Mouse (Mus musculus) midbrain, embryonic 13.5 days (tissue): ENCODE measurements at regions not wholly inside any gene's neighbourhood (a gene's known extent, or its start where the extent isn't known, plus 50 kb on each side); places are given as distances from the start of the nearest gene placed in this dataset.
A peak's percentile ranks its signal among the peaks of the same experiment; 100 is the strongest.

Experiments used
- ATAC-seq: fragments of 200-750 bp; cut with Nextera tagmentation; 2 replicates; pipeline ENCODE4 v1.8.0; 2017; ENCODE audit warnings: mild to moderate bottlenecking, moderate TSS enrichment, moderate library complexity
- H3K27ac ChIP-seq: fragments of 300-500 bp; sonication (generic); 2 replicates; pipeline ENCODE4 v1.5.1; 2015; ENCODE audit warnings: inconsistent platforms, mild to moderate bottlenecking, moderate library complexity
- H3K27me3 ChIP-seq: fragments of 300-500 bp; sonication (generic); 2 replicates; pipeline ENCODE4 v1.6.1; 2015; ENCODE audit warnings: mild to moderate bottlenecking, inconsistent platforms
- H3K36me3 ChIP-seq: fragments of 300-500 bp; sonication (generic); 2 replicates; pipeline ENCODE4 v1.6.1; 2015; ENCODE audit warnings: mild to moderate bottlenecking, inconsistent platforms
- H3K4me1 ChIP-seq: fragments of 300-500 bp; sonication (generic); replicated peaks from 2 replicates; pipeline ENCODE4 v1.6.1; 2015; ENCODE audit warnings: inconsistent platforms
- H3K4me2 ChIP-seq: fragments of 300-500 bp; sonication (generic); replicated peaks from 2 replicates; pipeline ENCODE4 v1.6.1; 2015; ENCODE audit warnings: moderate library complexity, mild to moderate bottlenecking, inconsistent platforms
- H3K4me3 ChIP-seq: fragments of 300-500 bp; sonication (generic); replicated peaks from 2 replicates; pipeline ENCODE4 v1.5.1; 2015; ENCODE audit warnings: mild to moderate bottlenecking, inconsistent platforms
- H3K9ac ChIP-seq: fragments of 300-500 bp; sonication (generic); replicated peaks from 2 replicates; pipeline ENCODE4 v1.6.1; 2015; ENCODE audit warnings: mild to moderate bottlenecking, inconsistent platforms
- H3K9me3 ChIP-seq: fragments of 300-500 bp; sonication (generic); 2 replicates; pipeline ENCODE4 v1.6.1; 2016; ENCODE audit warnings: mild to moderate bottlenecking, inconsistent platforms
- WGBS: fragments of 180-500 bp; shearing (Covaris S2); methylation state at CpG from one replicate; pipeline ENCODE4 v1.1.7; 2015; 5-methylcytosine and 5-hydroxymethylcytosine counted together

- Histone ChIP-seq H3K27ac (no peak overlapping the region), H3K4me1 (no peaks in the 10 kb centered on the region), H3K27me3 (no peaks in the 10 kb centered on the region), H3K4me3 (no peak overlapping the region), H3K36me3 (no peaks in the 10 kb centered on the region), H3K9ac (no peak overlapping the region), H3K4me2 (no peak overlapping the region), H3K9me3 (no peaks in the 10 kb centered on the region)
- WGBS = 80% methylated on average over 2 of the region's 2 CpGs
- ATAC-seq = no peak
These were observed 222.0 kb upstream of the Wscd1 start for GRCm38 (mm10) chr11:71527691-71528090.

- Histone ChIP-seq H3K4me1 (no peaks in the 10 kb centered on the region), H3K27me3 (no peaks in the 10 kb centered on the region)
- no peak for ATAC-seq
These were observed 221.1 kb upstream of the Wscd1 start for GRCm38 (mm10) chr11:71528588-71528987.

GRCm38 (mm10) chr11:71541178-71541845, 208.4 kb upstream of the Wscd1 start:
- H3K36me3 ChIP-seq = no peaks in the 10 kb centered on the region
- 60% methylated on average over 6 of the region's 6 CpGs for WGBS
- no peak overlapping the region for H3K27ac ChIP-seq
- H3K9me3 ChIP-seq = 0 out of 2 replicates have a peak, but pooled peaks cover 2% of the 10 kb centered on the region
- no peaks in the 10 kb centered on the region for H3K4me1 ChIP-seq
- no peaks in the 10 kb centered on the region for H3K27me3 ChIP-seq
- H3K9ac ChIP-seq = no peak overlapping the region
- H3K4me2 ChIP-seq = no peak overlapping the region
- H3K4me3 ChIP-seq = no peak overlapping the region
- ATAC-seq = no peak

More at GRCm38 (mm10) chr11:71528588-71528987, 221.1 kb upstream of the Wscd1 start:
- Histone ChIP-seq H3K4me3 (no peak overlapping the region), H3K27ac (no peak overlapping the region), H3K36me3 (no peaks in the 10 kb centered on the region), H3K4me2 (no peak overlapping the region), H3K9me3 (no peaks in the 10 kb centered on the region), H3K9ac (no peak overlapping the region)
- 85% methylated on average over 4 of the region's 4 CpGs for WGBS

- 87% methylated on average over 3 of the region's 3 CpGs for WGBS
- no peak for ATAC-seq
- H3K4me2 ChIP-seq = no peak overlapping the region
- peaks cover 3% of the 10 kb centered on the region; the same call in 1 of the 2 replicates for H3K9me3 ChIP-seq
- H3K4me3 ChIP-seq = no peak overlapping the region
- no peaks in the 10 kb centered on the region for H3K27me3 ChIP-seq
- H3K9ac ChIP-seq = no peak overlapping the region
- H3K27ac ChIP-seq = no peak overlapping the region
- H3K4me1 ChIP-seq = no peaks in the 10 kb centered on the region
- H3K36me3 ChIP-seq = no peaks in the 10 kb centered on the region
These were observed 192.3 kb upstream of the Wscd1 start for GRCm38 (mm10) chr11:71557412-71557811.

- Histone ChIP-seq H3K4me3 (no peak overlapping the region), H3K27ac (no peak overlapping the region), H3K4me1 (no peaks in the 10 kb centered on the region), H3K4me2 (no peak overlapping the region), H3K36me3 (no peaks in the 10 kb centered on the region), H3K9ac (no peak overlapping the region), H3K9me3 (peaks cover 3% of the 10 kb centered on the region; the same call in 1 of the 2 replicates), H3K27me3 (no peaks in the 10 kb centered on the region)
- ATAC-seq = no peak
These were observed 184.9 kb upstream of the Wscd1 start for GRCm38 (mm10) chr11:71564831-71565230.

- 76% methylated on average over 5 of the region's 5 CpGs for WGBS
- no peaks in the 10 kb centered on the region for H3K9me3 ChIP-seq
- H3K9ac ChIP-seq = no peak overlapping the region
- no peaks in the 10 kb centered on the region for H3K36me3 ChIP-seq
- H3K4me3 ChIP-seq = no peak overlapping the region
- no peak for ATAC-seq
- H3K4me1 ChIP-seq = peaks cover 16% of the 10 kb centered on the region
- H3K27ac ChIP-seq = no peak overlapping the region
- H3K27me3 ChIP-seq = no peaks in the 10 kb centered on the region
- H3K4me2 ChIP-seq = no peak overlapping the region
These were observed 172.9 kb upstream of the Wscd1 start for GRCm38 (mm10) chr11:71576801-71577200.

- no peaks in the 10 kb centered on the region for H3K36me3 ChIP-seq
- H3K9ac ChIP-seq = no peak overlapping the region
- no peak overlapping the region for H3K4me2 ChIP-seq
- H3K4me3 ChIP-seq = no peak overlapping the region
- H3K27ac ChIP-seq = no peak overlapping the region
- peaks cover 1% of the 10 kb centered on the region; the same call in 1 of the 2 replicates for H3K4me1 ChIP-seq
- no peaks in the 10 kb centered on the region for H3K9me3 ChIP-seq
- no peaks in the 10 kb centered on the region for H3K27me3 ChIP-seq
- 37% methylated on average over 2 of the region's 2 CpGs for WGBS
- no peak for ATAC-seq
These were observed 167.9 kb upstream of the Wscd1 start for GRCm38 (mm10) chr11:71581775-71582174.

- no peak for ATAC-seq
- Histone ChIP-seq H3K4me2 (no peak overlapping the region), H3K27me3 (no peaks in the 10 kb centered on the region), H3K4me3 (no peak overlapping the region), H3K9ac (no peak overlapping the region), H3K27ac (no peak overlapping the region), H3K9me3 (no peaks in the 10 kb centered on the region), H3K4me1 (no peaks in the 10 kb centered on the region), H3K36me3 (no peaks in the 10 kb centered on the region)
- WGBS = 94% methylated on average over 6 of the region's 6 CpGs
These were observed 158.7 kb upstream of the Wscd1 start for GRCm38 (mm10) chr11:71591014-71591413.

GRCm38 (mm10) chr11:71594250-71594847, 155.4 kb upstream of the Wscd1 start:
- no peak overlapping the region for H3K9ac ChIP-seq
- 60% methylated on average over 6 of the region's 6 CpGs for WGBS
- H3K27me3 ChIP-seq = no peaks in the 10 kb centered on the region
- no peak overlapping the region for H3K4me2 ChIP-seq
- no peaks in the 10 kb centered on the region for H3K9me3 ChIP-seq
- H3K4me1 ChIP-seq = no peaks in the 10 kb centered on the region
- no peak for ATAC-seq
- no peak overlapping the region for H3K27ac ChIP-seq
- H3K36me3 ChIP-seq = no peaks in the 10 kb centered on the region
- no peak overlapping the region for H3K4me3 ChIP-seq

GRCm38 (mm10) chr11:71597709-71598108, 152.0 kb upstream of the Wscd1 start:
- no peak overlapping the region for H3K4me2 ChIP-seq
- 73% methylated on average over 1 of the region's 1 CpGs for WGBS
- no peak overlapping the region for H3K9ac ChIP-seq
- H3K36me3 ChIP-seq = no peaks in the 10 kb centered on the region
- H3K4me3 ChIP-seq = no peak overlapping the region
- no peak for ATAC-seq
- H3K4me1 ChIP-seq = no peaks in the 10 kb centered on the region
- H3K9me3 ChIP-seq = no peaks in the 10 kb centered on the region
- H3K27me3 ChIP-seq = no peaks in the 10 kb centered on the region
- no peak overlapping the region for H3K27ac ChIP-seq

- Histone ChIP-seq H3K9ac (no peak overlapping the region), H3K36me3 (no peaks in the 10 kb centered on the region), H3K27me3 (no peaks in the 10 kb centered on the region), H3K4me2 (no peak overlapping the region), H3K9me3 (no peaks in the 10 kb centered on the region), H3K4me1 (peaks cover 10% of the 10 kb centered on the region; the same call in 1 of the 2 replicates), H3K27ac (no peak overlapping the region), H3K4me3 (no peak overlapping the region)
- 69% methylated on average over 9 of the region's 9 CpGs for WGBS
- ATAC-seq = 0 out of 2 replicates have a peak, but pooled peaks have one; percentile 11
These were observed 138.9 kb upstream of the Wscd1 start for GRCm38 (mm10) chr11:71610782-71611181.

GRCm38 (mm10) chr11:71615526-71615925, 134.2 kb upstream of the Wscd1 start:
- peaks cover 10% of the 10 kb centered on the region; the same call in 1 of the 2 replicates for H3K4me1 ChIP-seq
- no peak for ATAC-seq
- H3K9me3 ChIP-seq = no peaks in the 10 kb centered on the region
- H3K9ac ChIP-seq = no peak overlapping the region
- H3K4me3 ChIP-seq = no peak overlapping the region
- no peak overlapping the region for H3K27ac ChIP-seq
- no peaks in the 10 kb centered on the region for H3K27me3 ChIP-seq
- H3K4me2 ChIP-seq = no peak overlapping the region
- WGBS = 72% methylated on average over 5 of the region's 5 CpGs
- no peaks in the 10 kb centered on the region for H3K36me3 ChIP-seq
